Mouse (Mus musculus) cerebellum, adult 18-20 months (tissue): ENCODE measurements at regions not wholly inside any gene's neighbourhood (a gene's known extent, or its start where the extent isn't known, plus 50 kb on each side); places are given as distances from the start of the nearest gene placed in this dataset.
"Not testable (repeated sequence)": the region's sequence is repeated elsewhere in the genome, so short reads cannot be mapped to it uniquely, and the experiment has no call there.

Experiments
- DNase-seq, 2 experiments: peaks; one replicate each; pipeline ENCODE4 v3.0.0; 2021

- no peak for DNase-seq
Measured at GRCm38 (mm10) chr1:94969543-94969942, 343.9 kb upstream of the Fam174a start.

- no peak for DNase-seq
Measured at GRCm38 (mm10) chr1:94970103-94970759, 343.2 kb upstream of the Fam174a start.

GRCm38 (mm10) chr1:94993338-94993737 lies 320.1 kb upstream of the Fam174a start:
- DNase-seq = no peak

- DNase-seq = no peak
Measured at GRCm38 (mm10) chr1:95003900-95004299, 309.5 kb upstream of the Fam174a start.

- DNase-seq = no peak
Measured at GRCm38 (mm10) chr1:95030579-95030978, 282.8 kb upstream of the Fam174a start.

- not testable (repeated sequence) for DNase-seq
Measured at GRCm38 (mm10) chr1:95033661-95034414, 279.6 kb upstream of the Fam174a start.

GRCm38 (mm10) chr1:95038411-95038810 lies 275.0 kb upstream of the Fam174a start:
- no peak for DNase-seq

GRCm38 (mm10) chr1:95040332-95040731 lies 273.1 kb upstream of the Fam174a start:
- DNase-seq = no peak

- DNase-seq = no peak
Measured at GRCm38 (mm10) chr1:95043355-95043754, 270.1 kb upstream of the Fam174a start.

- no peak for DNase-seq
Measured at GRCm38 (mm10) chr1:95064330-95065193, 248.9 kb upstream of the Fam174a start.

- no peak for DNase-seq
Measured at GRCm38 (mm10) chr1:95065620-95066019, 247.8 kb upstream of the Fam174a start.

GRCm38 (mm10) chr1:95066040-95066439 lies 247.4 kb upstream of the Fam174a start:
- DNase-seq = no peak

- DNase-seq = no peak
Measured at GRCm38 (mm10) chr1:95075151-95075550, 238.3 kb upstream of the Fam174a start.

- no peak for DNase-seq
Measured at GRCm38 (mm10) chr1:95109966-95110365, 203.5 kb upstream of the Fam174a start.

- DNase-seq = no peak
Measured at GRCm38 (mm10) chr1:95113493-95113892, 199.9 kb upstream of the Fam174a start.

- no peak for DNase-seq
Measured at GRCm38 (mm10) chr1:95147531-95147930, 165.9 kb upstream of the Fam174a start.

- DNase-seq = no peak
Measured at GRCm38 (mm10) chr1:95174013-95174582, 139.3 kb upstream of the Fam174a start.

- peak in 1 of 2 experiments; percentile 2 for DNase-seq
Measured at GRCm38 (mm10) chr1:95218912-95219311, 94.5 kb upstream of the Fam174a start.

GRCm38 (mm10) chr1:95223289-95223688 lies 90.1 kb upstream of the Fam174a start:
- DNase-seq = no peak

GRCm38 (mm10) chr1:95241671-95242150 lies 71.7 kb upstream of the Fam174a start:
- no peak for DNase-seq
